Mouse (Mus musculus) MEL (cell line): ENCODE data around the gene Gorasp1. TPM values are rescaled to one million over a fixed set of nuclear protein-coding genes. Genes with fewer than 3 reads are reported as not detected.

Experiments
- DNase-seq: peaks from one replicate; pipeline ENCODE4 v3.0.0; 2011; ENCODE audit warnings: low read depth, low spot score
- H3K27ac ChIP-seq: 2 replicates; pipeline ENCODE4 v1.5.1; 2012; ENCODE audit warnings: low read depth, mild to moderate bottlenecking, control low read depth, low read length, moderate library complexity; ENCODE audit not compliant: control insufficient read depth
- H3K27me3 ChIP-seq, 2 experiments: fragments of 150-350 bp in 1 of 2; sonication (generic) in 1 of 2; 2 replicates each; pipeline ENCODE4 v1.6.1; 2012; ENCODE audit warnings: low read length in 2 of 2, mild to moderate bottlenecking in 2 of 2, improper control_type of control experiment in 1 of 2, moderate library complexity in 1 of 2; ENCODE audit not compliant: insufficient read depth in 2 of 2, control insufficient read depth in 1 of 2
- H3K36me3 ChIP-seq, 2 experiments: 2 replicates each; pipeline ENCODE4 v1.6.1; 2012 to 2014; ENCODE audit warnings: low read length in 2 of 2, improper control_type of control experiment in 1 of 2, inconsistent platforms in 1 of 2, mild to moderate bottlenecking in 1 of 2; ENCODE audit not compliant: insufficient read depth in 2 of 2, control insufficient read depth in 1 of 2
- H3K4me1 ChIP-seq, 2 experiments: fragments of 150-350 bp in 1 of 2; sonication (generic) in 1 of 2; 2 replicates each; pipeline ENCODE4 v1.6.1; 2012; ENCODE audit warnings: low read length in 2 of 2, improper control_type of control experiment in 1 of 2, mild to moderate bottlenecking in 1 of 2; ENCODE audit not compliant: insufficient read depth in 2 of 2, control insufficient read depth in 1 of 2
- H3K4me3 ChIP-seq, 2 experiments: fragments of 150-350 bp in 1 of 2; sonication (generic) in 1 of 2; 2 replicates each; pipeline ENCODE4 v1.5.1; 2012; ENCODE audit warnings: low read depth in 2 of 2, low read length in 2 of 2, mild to moderate bottlenecking in 2 of 2, moderate library complexity in 2 of 2, control low read depth in 1 of 2, improper control_type of control experiment in 1 of 2; ENCODE audit not compliant: control insufficient read depth in 1 of 2, insufficient read depth in 1 of 2
- H3K79me2 ChIP-seq: 2 replicates; pipeline ENCODE4 v1.6.1; 2012; ENCODE audit warnings: mild to moderate bottlenecking, low read length, moderate library complexity; ENCODE audit not compliant: control insufficient read depth, poor library complexity, insufficient read depth
- H3K9ac ChIP-seq: 2 replicates; pipeline ENCODE4 v1.6.1; 2012; ENCODE audit warnings: low read depth, mild to moderate bottlenecking, control low read depth, low read length, moderate library complexity; ENCODE audit not compliant: control insufficient read depth, poor library complexity, severe bottlenecking
- H3K9me3 ChIP-seq: fragments of 150-350 bp; sonication (generic); replicated peaks from 2 replicates; pipeline ENCODE4 v1.6.1; 2012; ENCODE audit warnings: mild to moderate bottlenecking, low read length, improper control_type of control experiment, moderate library complexity; ENCODE audit not compliant: insufficient read depth
- CHD1 ChIP-seq: IDR thresholded peaks from 2 replicates; pipeline ENCODE4 v1.6.1; 2012; ENCODE audit warnings: low read depth, mild to moderate bottlenecking, inconsistent platforms, low read length, improper control_type of control experiment
- CHD2 ChIP-seq: IDR thresholded peaks from 2 replicates; pipeline ENCODE4 v1.6.1; 2011; ENCODE audit warnings: low read length, improper control_type of control experiment
- CTCF ChIP-seq, 3 experiments: IDR thresholded peaks in 2 of 3; conservative IDR thresholded peaks in 1 of 3; 2 replicates each; pipeline ENCODE4 v1.5.1; 2011 to 2012; ENCODE audit warnings: low read length in 3 of 3, low read depth in 2 of 3, mild to moderate bottlenecking in 2 of 3, improper control_type of control experiment in 1 of 3, inconsistent platforms in 1 of 3, mixed read lengths in 1 of 3, moderate library complexity in 1 of 3; ENCODE audit not compliant: control insufficient read depth in 1 of 3, insufficient read depth in 1 of 3, poor library complexity in 1 of 3, severe bottlenecking in 1 of 3
- E2F4 ChIP-seq: IDR thresholded peaks from 2 replicates; pipeline ENCODE4 v1.6.1; 2011; ENCODE audit warnings: low read depth, low read length, improper control_type of control experiment, borderline replicate concordance
- ELF1 ChIP-seq: IDR thresholded peaks from 2 replicates; pipeline ENCODE4 v1.6.1; 2014; ENCODE audit warnings: low read depth, mild to moderate bottlenecking, inconsistent platforms, low read length, improper control_type of control experiment, moderate library complexity
- GATA1 ChIP-seq: IDR thresholded peaks from 2 replicates; pipeline ENCODE4 v1.6.1; 2011; ENCODE audit warnings: low read depth, low read length, improper control_type of control experiment
- MAX ChIP-seq: IDR thresholded peaks from 2 replicates; pipeline ENCODE4 v1.6.1; 2011; ENCODE audit warnings: low read length, improper control_type of control experiment
- MEF2A ChIP-seq: IDR thresholded peaks from 2 replicates; pipeline ENCODE4 v1.6.1; 2014; ENCODE audit warnings: low read depth, mild to moderate bottlenecking, inconsistent platforms, low read length, improper control_type of control experiment; ENCODE audit not compliant: poor library complexity, insufficient replicate concordance, severe bottlenecking; ENCODE audit errors: extremely low read depth
- MXI1 ChIP-seq: IDR thresholded peaks from 2 replicates; pipeline ENCODE4 v1.6.1; 2011; ENCODE audit warnings: mild to moderate bottlenecking, low read depth, low read length, improper control_type of control experiment
- RCOR1 ChIP-seq: IDR thresholded peaks from 2 replicates; pipeline ENCODE4 v1.6.1; 2012; ENCODE audit warnings: low read depth, mild to moderate bottlenecking, inconsistent platforms, low read length, improper control_type of control experiment
- TAL1 ChIP-seq: IDR thresholded peaks from 2 replicates; pipeline ENCODE4 v1.6.1; 2012; ENCODE audit warnings: mild to moderate bottlenecking, inconsistent platforms, low read length, moderate library complexity, mixed read lengths
- ZKSCAN1 ChIP-seq: IDR thresholded peaks from 2 replicates; pipeline ENCODE4 v1.6.1; 2012; ENCODE audit warnings: low read depth, mild to moderate bottlenecking, inconsistent platforms, low read length, improper control_type of control experiment, moderate library complexity
- ZNF384 ChIP-seq: IDR thresholded peaks from 2 replicates; pipeline ENCODE4 v1.6.1; 2012; ENCODE audit warnings: low read depth, mild to moderate bottlenecking, inconsistent platforms, low read length, improper control_type of control experiment
- polyA plus RNA-seq, 2 experiments: library from polyadenylated mRNA; stranded (reverse) in 1 of 2; unstranded in 1 of 2; fragments of >175 nt in 1 of 2; fragments of >200 nt in 1 of 2; gene quantifications; 2 replicates each; pipeline versions ENCODE4 v1.2.1 to v1.2.4; 2012; ENCODE audit warnings: low replicate concordance in 2 of 2, low read depth in 1 of 2; ENCODE audit not compliant: insufficient read length in 2 of 2, insufficient read depth in 1 of 2, missing spikeins in 1 of 2
- total RNA-seq: library from RNA; depleted of rRNA; stranded (reverse); fragments of 300-350 nt; gene quantifications from 2 replicates; pipeline ENCODE4 v1.2.3, GENCODE M21; 2012

Gene Gorasp1
- total and polyA plus RNA-seq, 3 experiments: 18.3 to 21.9 TPM; not detected in 1

DNA sequence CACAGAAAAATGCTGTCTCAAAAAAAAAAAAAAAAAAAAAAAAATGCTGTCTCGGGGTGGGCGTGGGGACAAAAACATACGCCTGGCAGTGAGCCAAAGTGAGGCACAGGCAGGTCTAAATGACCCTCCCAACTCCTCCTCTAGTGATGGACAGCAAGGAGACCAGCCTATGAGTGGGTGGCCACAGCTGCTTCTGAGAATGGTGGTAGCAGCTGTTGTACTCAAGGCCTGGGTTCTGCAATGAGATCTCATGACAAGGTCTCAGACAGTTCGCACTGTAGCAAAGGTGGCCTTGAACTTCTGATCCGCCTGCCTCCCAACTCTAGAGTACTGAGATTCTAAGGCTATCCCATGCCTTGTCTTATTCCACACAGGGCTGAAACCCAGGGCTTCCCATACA, 4.0 kb upstream of the Gorasp1 start:
- TF ChIP-seq CHD2 (no peak), TAL1 (no peak), RCOR1 (no peak), ZNF384 (no peak), E2F4 (no peak), MAX (no peak), ZKSCAN1 (no peak)
- TF ChIP-seq, all 39 proteins: peak for 0
- Histone ChIP-seq H3K79me2 (peaks cover 8% of the 10 kb centered on the region), H3K4me3 (no peak overlapping the region), H3K27me3 (no peaks in the 10 kb centered on the region), H3K9me3 (no peaks in the 10 kb centered on the region), H3K9ac (no peak overlapping the region), H3K36me3 (no peaks in the 10 kb centered on the region; a peak in 1 of 4 replicates), H3K4me1 (peaks cover 0 to 9% of the 10 kb centered on the region in 2 experiments; a peak in 2 of 4 replicates), H3K27ac (no peak overlapping the region)
- no peak for DNase-seq

DNA sequence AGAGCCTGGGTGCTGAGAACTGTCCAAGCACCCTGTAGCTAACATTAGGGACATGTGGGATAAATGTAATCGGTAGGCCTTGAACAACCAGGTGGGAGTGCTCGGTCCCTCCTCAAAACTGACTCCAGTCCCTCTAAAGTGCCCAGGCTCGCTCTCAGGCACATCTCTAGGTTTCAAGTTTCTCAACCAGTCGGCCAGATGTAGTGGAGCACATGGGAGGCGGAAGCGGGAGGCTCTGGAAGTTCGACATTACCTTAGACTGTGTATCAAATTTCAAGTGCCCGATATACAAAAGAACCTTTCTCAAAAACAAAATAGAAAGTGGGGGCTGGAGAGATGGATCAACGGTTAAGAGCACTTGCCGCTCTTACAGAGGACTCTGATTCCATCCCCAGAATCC, 2.3 kb upstream of the Gorasp1 start:
- H3K9ac ChIP-seq: no peak overlapping the region
- H3K9me3 ChIP-seq: no peaks in the 10 kb centered on the region
- H3K4me3 ChIP-seq: no peak overlapping the region
- no peaks in the 10 kb centered on the region for H3K27me3 ChIP-seq
- peaks cover 0 to 3% of the 10 kb centered on the region in 2 experiments; a peak in 2 of 4 replicates for H3K36me3 ChIP-seq
- no peak for DNase-seq
- peaks cover 0 to 10% of the 10 kb centered on the region in 2 experiments; a peak in 2 of 4 replicates for H3K4me1 ChIP-seq
- peaks cover 12% of the 10 kb centered on the region for H3K79me2 ChIP-seq
- no peak for TF ChIP-seq GATA1
- TF ChIP-seq MXI1: no peak
- TF ChIP-seq CTCF (IDR thresholded peaks at IDR 0.05 in 2 of 3, conservative IDR thresholded peaks at IDR 0.05 in 1 of 3; ENCODE audit: control insufficient read depth in 1 of 3, insufficient read depth in 1 of 3, low read depth in 2 of 3, low read length in 3 of 3, poor library complexity in 1 of 3, severe bottlenecking in 1 of 3): no peak
- TF ChIP-seq ELF1: no peak
- TF ChIP-seq, all 39 proteins: peak for 0
- H3K27ac ChIP-seq: no peak overlapping the region

- H3K79me2 ChIP-seq: peaks cover 12% of the 10 kb centered on the region
- H3K27me3 ChIP-seq: no peaks in the 10 kb centered on the region
- TF ChIP-seq RCOR1 (0 out of 2 replicates have a peak, but pooled peaks have one; percentile 19), ELF1 (no peak), MEF2A (no peak), CHD1 (no peak)
- no peak for DNase-seq
- H3K4me3 ChIP-seq: no peak overlapping the region
- peaks cover 0 to 3% of the 10 kb centered on the region in 2 experiments; a peak in 2 of 4 replicates for H3K36me3 ChIP-seq
- peaks cover 0 to 10% of the 10 kb centered on the region in 2 experiments; a peak in 2 of 4 replicates for H3K4me1 ChIP-seq
- H3K27ac ChIP-seq: no peak overlapping the region
- no peak overlapping the region for H3K9ac ChIP-seq
- H3K9me3 ChIP-seq: no peaks in the 10 kb centered on the region
Measured at GRCm38 (mm10) chr9:119938496-119938895, 1.1 kb upstream of the Gorasp1 start.
